Mouse (Mus musculus) forebrain, embryonic 11.5 days (tissue): Measurements from ENCODE around the gene Rarres2. TPM values are rescaled to one million over a fixed set of nuclear protein-coding genes. Genes with fewer than 3 reads are reported as not detected.

Source experiments
- ATAC-seq: fragments of 200-750 bp; cut with Nextera tagmentation; replicated peaks from 2 replicates; pipeline ENCODE4 v1.8.0; 2017; ENCODE audit warnings: moderate TSS enrichment; ENCODE audit not compliant: low FRiP score
- DNase-seq: peaks from one replicate; pipeline ENCODE4 v3.0.0-alpha.2; 2017; ENCODE audit warnings: low spot score
- H3K27ac ChIP-seq: fragments of 300-500 bp; sonication (generic); 2 replicates; pipeline ENCODE4 v1.5.1; 2014; ENCODE audit warnings: low read depth, low read length
- H3K27me3 ChIP-seq: fragments of 300-500 bp; sonication (generic); 2 replicates; pipeline ENCODE4 v1.6.1; 2014; ENCODE audit warnings: mild to moderate bottlenecking, low read length, mixed read lengths; ENCODE audit not compliant: control insufficient read depth, insufficient read depth
- H3K36me3 ChIP-seq: fragments of 300-500 bp; sonication (generic); 2 replicates; pipeline ENCODE4 v1.6.1; 2014; ENCODE audit warnings: mild to moderate bottlenecking, low read length, moderate library complexity, mixed read lengths; ENCODE audit not compliant: control insufficient read depth, insufficient read depth
- H3K4me1 ChIP-seq: fragments of 300-500 bp; sonication (generic); replicated peaks from 2 replicates; pipeline ENCODE4 v1.6.1; 2014; ENCODE audit warnings: low read length, mixed read lengths; ENCODE audit not compliant: control insufficient read depth, insufficient read depth
- H3K4me2 ChIP-seq: fragments of 300-500 bp; sonication (generic); 2 replicates; pipeline ENCODE4 v1.6.1; 2014; ENCODE audit warnings: low read depth, mild to moderate bottlenecking, low read length, moderate library complexity, mixed read lengths; ENCODE audit not compliant: severe bottlenecking
- H3K4me3 ChIP-seq: fragments of 300-500 bp; sonication (generic); 2 replicates; pipeline ENCODE4 v1.5.1; 2014; ENCODE audit warnings: low read depth, low read length
- H3K9ac ChIP-seq: fragments of 300-500 bp; sonication (generic); 2 replicates; pipeline ENCODE4 v1.6.1; 2014; ENCODE audit warnings: low read length
- H3K9me3 ChIP-seq: fragments of 300-500 bp; sonication (generic); 2 replicates; pipeline ENCODE4 v1.6.1; 2016; ENCODE audit warnings: low read length, mixed read lengths; ENCODE audit not compliant: control insufficient read depth
- WGBS: fragments of 180-500 bp; shearing (Covaris S2); extraction: QIAGEN DNeasy Blood & Tissue Kit; methylation state at CpG from one replicate; pipeline ENCODE4 v1.1.7; 2014; 5-methylcytosine and 5-hydroxymethylcytosine counted together
- polyA plus RNA-seq: library from polyadenylated mRNA; unstranded; fragments of >200 nt; fragmentation: Nextera tagmentation; extraction: Ambion mirVana; gene quantifications from 2 replicates; pipeline ENCODE4 v1.2.1, GENCODE M21; 2014

The Rarres2 gene
- polyA plus RNA-seq, 1 experiment from 2014 or later: 0.60 TPM

- Histone ChIP-seq H3K9ac (no peak overlapping the region), H3K4me3 (no peak overlapping the region), H3K27me3 (no peaks in the 10 kb centered on the region), H3K9me3 (peaks cover 7% of the 10 kb centered on the region; the same call in 1 of the 2 replicates), H3K4me1 (peaks cover 6% of the 10 kb centered on the region; the same call in 1 of the 2 replicates), H3K36me3 (peaks cover 10% of the 10 kb centered on the region), H3K4me2 (no peak overlapping the region), H3K27ac (no peak overlapping the region)
- WGBS: 88% methylated on average over 6 of the region's 6 CpGs
- DNase-seq (no peak), ATAC-seq (no peak)
Observed at GRCm38 (mm10) chr6:48591871-48592270, 19.3 kb upstream of the Rarres2 start.

GRCm38 (mm10) chr6:48591221-48591845 is 18.7 kb upstream of the Rarres2 start:
- WGBS: 89% methylated on average over 3 of the region's 3 CpGs

GRCm38 (mm10) chr6:48589194-48589750 is 16.7 kb upstream of the Rarres2 start, which contains the start of gene Gm45021:
Gene Gm45021, plus strand, starts transcription at chr6:48589610.
- H3K4me2 ChIP-seq: no peak within 1 kb of the TSS
- 0 out of 2 replicates have a peak, but pooled peaks cover 3% of the 10 kb centered on the region for H3K4me1 ChIP-seq
- no peaks in the 10 kb centered on the region for H3K36me3 ChIP-seq
- no peak within 1 kb of the TSS for H3K27ac ChIP-seq
- H3K27me3 ChIP-seq: no peaks in the 10 kb centered on the region
- WGBS: 82% methylated on average over 6 of the region's 6 CpGs
- H3K9me3 ChIP-seq: no peaks in the 10 kb centered on the region
- H3K9ac ChIP-seq: no peak within 1 kb of the TSS
- ATAC-seq: no peak
- no peak within 1 kb of the TSS for H3K4me3 ChIP-seq
- DNase-seq: no peak

More at GRCm38 (mm10) chr6:48591221-48591845, 18.7 kb upstream of the Rarres2 start:
- peaks cover 6% of the 10 kb centered on the region; the same call in 1 of the 2 replicates for H3K4me1 ChIP-seq
- peaks cover 3% of the 10 kb centered on the region; the same call in 1 of the 2 replicates for H3K9me3 ChIP-seq
- no peaks in the 10 kb centered on the region for H3K27me3 ChIP-seq
- H3K4me2 ChIP-seq: no peak overlapping the region
- H3K9ac ChIP-seq: no peak overlapping the region
- peaks cover 4% of the 10 kb centered on the region for H3K36me3 ChIP-seq
- ATAC-seq (no peak), DNase-seq (no peak)
- H3K27ac ChIP-seq: no peak overlapping the region
- no peak overlapping the region for H3K4me3 ChIP-seq

GRCm38 (mm10) chr6:48582037-48582436 is 9.4 kb upstream of the Rarres2 start:
- H3K9me3 ChIP-seq: no peaks in the 10 kb centered on the region
- no peak overlapping the region for H3K4me3 ChIP-seq
- no peak overlapping the region for H3K27ac ChIP-seq
- no peaks in the 10 kb centered on the region for H3K36me3 ChIP-seq
- H3K4me2 ChIP-seq: no peak overlapping the region
- H3K9ac ChIP-seq: no peak overlapping the region
- no peaks in the 10 kb centered on the region for H3K27me3 ChIP-seq
- ATAC-seq (no peak), DNase-seq (no peak)
- 75% methylated on average over 3 of the region's 3 CpGs for WGBS
- H3K4me1 ChIP-seq: no peaks in the 10 kb centered on the region

- Histone ChIP-seq H3K9ac (no peak overlapping the region), H3K4me3 (no peak overlapping the region), H3K36me3 (no peaks in the 10 kb centered on the region), H3K4me2 (no peak overlapping the region), H3K27me3 (no peaks in the 10 kb centered on the region), H3K9me3 (no peaks in the 10 kb centered on the region), H3K4me1 (no peaks in the 10 kb centered on the region), H3K27ac (no peak overlapping the region)
- no peak for ATAC-seq
- DNase-seq: no peak
- 37% methylated on average over 3 of the region's 3 CpGs for WGBS
Observed at GRCm38 (mm10) chr6:48581257-48581656, 8.7 kb upstream of the Rarres2 start.

GRCm38 (mm10) chr6:48579215-48579648 is 6.6 kb upstream of the Rarres2 start:
- ATAC-seq (no peak), DNase-seq (no peak)
- H3K4me1 ChIP-seq: no peaks in the 10 kb centered on the region
- no peaks in the 10 kb centered on the region for H3K27me3 ChIP-seq
- H3K4me2 ChIP-seq: no peak overlapping the region
- H3K27ac ChIP-seq: no peak overlapping the region
- no peak overlapping the region for H3K9ac ChIP-seq
- H3K9me3 ChIP-seq: no peaks in the 10 kb centered on the region
- 52% methylated on average over 5 of the region's 5 CpGs for WGBS
- H3K4me3 ChIP-seq: no peak overlapping the region
- H3K36me3 ChIP-seq: no peaks in the 10 kb centered on the region

- Histone ChIP-seq H3K4me3 (no peak overlapping the region), H3K4me2 (no peak overlapping the region), H3K9me3 (no peaks in the 10 kb centered on the region), H3K9ac (no peak overlapping the region), H3K36me3 (no peaks in the 10 kb centered on the region), H3K4me1 (no peaks in the 10 kb centered on the region), H3K27ac (no peak overlapping the region), H3K27me3 (no peaks in the 10 kb centered on the region)
- ATAC-seq: no peak
- WGBS: 74% methylated on average over 5 of the region's 5 CpGs
- no peak for DNase-seq
Observed at GRCm38 (mm10) chr6:48578736-48579135, 6.1 kb upstream of the Rarres2 start.

- Histone ChIP-seq H3K4me3 (no peak overlapping the region), H3K9me3 (no peaks in the 10 kb centered on the region), H3K4me1 (no peaks in the 10 kb centered on the region), H3K4me2 (no peak overlapping the region), H3K9ac (no peak overlapping the region), H3K27me3 (no peaks in the 10 kb centered on the region), H3K36me3 (no peaks in the 10 kb centered on the region), H3K27ac (no peak overlapping the region)
- DNase-seq: no peak
- ATAC-seq: no peak
- 80% methylated on average over 3 of the region's 3 CpGs for WGBS
Observed at GRCm38 (mm10) chr6:48573981-48574380, 1.4 kb upstream of the Rarres2 start.

- 77% methylated on average over 10 of the region's 10 CpGs for WGBS
- Histone ChIP-seq H3K4me3 (no peak overlapping the region), H3K4me1 (no peaks in the 10 kb centered on the region), H3K36me3 (no peaks in the 10 kb centered on the region), H3K9ac (no peak overlapping the region), H3K4me2 (no peak overlapping the region), H3K9me3 (no peaks in the 10 kb centered on the region), H3K27ac (no peak overlapping the region), H3K27me3 (no peaks in the 10 kb centered on the region)
- DNase-seq (no peak), ATAC-seq (no peak)
Observed at GRCm38 (mm10) chr6:48573280-48573679, 691 bp upstream of the Rarres2 start.
